Mouse (Mus musculus): ENCODE results near the gene Tbx19.

Tbx19 gene

DNA sequence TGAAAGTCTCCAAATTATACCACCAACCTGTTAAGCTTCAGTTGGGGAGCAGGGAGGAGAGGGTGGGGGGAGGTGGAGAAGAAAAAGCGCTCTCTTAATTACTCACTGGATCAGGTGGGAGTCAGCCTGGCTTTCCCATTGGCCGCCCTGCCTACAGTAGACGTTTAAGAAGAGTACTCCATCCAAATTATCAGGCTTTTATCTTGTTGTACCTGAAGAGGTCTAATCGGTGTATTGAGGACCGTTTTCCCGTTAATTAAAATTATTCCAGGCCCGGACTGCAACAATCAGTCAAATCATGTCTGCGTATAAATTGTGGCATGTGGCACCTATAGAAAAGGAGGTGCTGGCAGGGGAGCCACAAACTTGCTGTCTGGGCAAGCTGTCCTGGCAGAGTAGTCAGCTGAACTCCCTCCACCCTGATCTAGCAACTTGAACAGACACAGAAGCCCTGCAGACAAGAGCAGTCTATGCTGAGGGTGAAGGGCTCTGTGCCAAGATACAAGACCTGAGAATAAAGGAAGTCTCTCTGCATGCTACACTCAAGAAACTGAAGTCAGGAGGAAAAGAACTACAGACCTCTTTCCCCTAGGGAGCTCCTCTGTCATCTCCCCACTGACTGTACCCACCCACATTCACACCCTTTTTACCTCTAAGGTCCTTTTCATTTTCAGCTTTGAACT, at the start of gene Tbx19:
Tbx19 (minus strand) TSS at position 51 of the 683 bp plus-strand sequence.
- no peak for DNase-seq (ENCODE audit: low read depth, low spot score)

DNA sequence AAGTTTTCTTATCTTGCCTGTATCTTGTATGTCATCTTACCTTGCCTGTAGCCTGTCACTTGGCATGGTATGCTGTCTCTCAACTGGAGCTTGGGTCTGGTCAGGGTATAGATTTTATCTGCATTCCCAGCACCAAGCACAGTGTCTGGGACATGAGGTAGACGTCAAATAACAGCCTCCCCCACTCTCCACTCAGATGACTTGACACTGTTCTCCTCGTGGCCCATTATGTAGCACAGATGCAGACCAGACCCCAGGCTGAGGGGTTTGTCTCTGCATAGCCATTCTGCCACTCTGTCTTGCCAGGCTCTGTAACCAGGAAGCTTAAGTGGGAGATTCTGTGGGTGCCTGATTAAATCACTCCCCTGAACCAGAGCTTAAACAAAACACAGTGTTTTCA, 45.0 kb upstream of the Tbx19 start:
- DNase-seq (ENCODE audit: low read depth, low spot score) = no peak

DNA sequence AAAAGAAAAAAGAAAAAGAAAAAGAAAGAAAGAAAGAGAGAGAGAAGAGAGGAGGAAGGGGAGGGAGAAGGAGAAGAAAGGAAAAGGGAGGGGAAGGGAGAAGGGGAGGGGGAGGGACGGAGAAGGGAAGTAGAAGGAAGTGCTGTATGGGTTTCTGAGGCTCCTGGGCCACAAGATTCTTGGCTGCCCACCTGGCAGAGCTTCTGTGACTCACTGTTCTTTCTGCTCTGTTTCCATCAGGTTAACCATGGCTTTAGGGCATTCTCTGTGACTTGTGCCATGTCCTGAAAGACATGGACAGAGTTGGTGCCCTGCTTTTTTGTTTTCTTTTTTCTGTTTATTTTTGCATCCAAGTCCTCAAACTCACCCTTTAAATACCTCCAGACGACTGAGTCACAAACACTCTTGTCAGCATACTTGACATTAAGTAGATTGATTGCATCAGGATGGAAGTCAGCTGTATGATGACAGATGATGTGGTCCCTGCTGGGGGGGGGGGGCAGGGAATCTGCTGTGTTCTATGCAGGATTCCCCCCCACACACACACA, 43.0 kb upstream of the Tbx19 start:
- DNase-seq (ENCODE audit: low read depth, low spot score) = no peak

DNA sequence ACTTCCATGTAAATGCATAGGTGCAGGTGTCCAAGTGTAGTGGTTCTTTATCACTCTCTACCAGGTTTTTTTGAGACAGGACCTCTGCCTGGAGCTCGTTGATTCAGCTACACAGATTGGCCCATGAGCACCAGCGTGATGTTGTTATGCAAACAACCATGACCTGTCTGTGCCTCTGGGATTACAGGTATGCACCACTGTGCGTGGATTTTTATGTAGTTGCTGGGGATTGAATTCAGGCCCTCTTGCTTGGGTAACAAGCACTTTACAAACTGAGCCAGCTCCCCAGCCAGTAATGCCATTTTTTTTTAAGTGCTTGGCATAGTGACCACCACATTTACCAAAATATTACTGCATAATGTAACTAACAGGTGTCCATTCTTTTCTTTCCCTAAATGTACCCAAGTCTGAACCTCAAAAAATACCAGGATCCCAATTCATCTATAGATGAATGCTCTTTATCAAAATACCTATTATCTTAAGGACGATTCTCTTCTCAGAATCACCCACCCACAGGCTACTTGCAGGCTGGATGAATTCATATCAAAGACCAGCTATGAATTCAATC, 41.0 kb upstream of the Tbx19 start:
- DNase-seq (ENCODE audit: low read depth, low spot score) = no peak

DNA sequence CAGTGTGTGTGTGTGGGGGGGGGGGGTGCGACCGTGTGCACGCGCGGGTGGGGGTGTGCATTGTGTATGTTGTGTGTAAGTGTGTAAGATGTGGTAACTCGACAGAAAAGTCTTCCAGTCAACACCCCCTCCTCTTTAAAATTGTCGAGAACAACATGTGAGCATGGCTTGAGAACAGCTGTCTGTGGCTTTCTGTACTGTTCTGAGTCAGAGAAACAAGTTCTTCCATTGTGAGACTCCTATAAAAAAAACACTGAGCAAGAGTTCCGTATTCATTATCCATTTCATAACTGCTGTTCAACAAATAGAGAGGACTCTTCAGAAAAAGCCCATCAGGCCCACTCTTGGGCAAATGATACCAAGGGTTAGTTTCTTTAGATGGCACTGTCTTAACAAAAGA, 40.2 kb upstream of the Tbx19 start:
- no peak for DNase-seq (ENCODE audit: low read depth, low spot score)

DNA sequence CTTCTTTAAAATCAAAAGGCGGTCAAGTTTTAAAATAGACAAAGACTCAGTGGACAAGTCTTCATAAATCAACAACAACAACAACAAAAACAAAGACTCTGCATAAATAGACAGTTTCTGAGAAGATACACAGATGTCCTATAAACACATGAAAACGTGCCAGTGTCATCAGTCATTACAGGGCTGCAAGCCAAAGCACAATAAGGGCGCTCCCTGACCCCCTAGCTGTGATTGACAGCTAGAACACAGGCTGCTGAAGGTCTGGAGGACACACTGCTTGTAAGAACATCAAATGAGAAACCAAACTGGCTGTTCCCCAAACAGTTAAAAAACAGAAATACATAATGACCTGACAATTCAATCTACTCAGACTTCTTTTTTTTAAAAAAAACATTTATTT, 39.1 kb upstream of the Tbx19 start:
- DNase-seq (ENCODE audit: low read depth, low spot score) = no peak

DNA sequence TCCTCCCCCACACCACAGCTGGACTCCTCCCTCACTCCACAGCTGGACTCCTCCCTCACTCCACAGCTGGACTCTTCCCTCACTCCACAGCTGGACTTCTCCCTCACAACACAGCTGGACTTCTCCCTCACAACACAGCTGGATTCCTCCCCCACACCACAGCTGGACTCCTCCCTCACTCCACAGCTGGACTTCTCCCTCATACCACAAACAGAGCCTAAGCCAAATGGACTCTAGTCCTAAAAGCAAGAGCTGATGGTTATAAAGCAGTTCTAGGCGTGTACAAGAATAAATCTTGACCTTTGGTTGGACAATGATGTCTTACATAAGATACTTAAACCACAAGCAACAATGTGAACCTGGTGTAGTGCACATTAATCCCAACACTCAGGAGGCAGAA, 38.4 kb upstream of the Tbx19 start:
- no peak for DNase-seq (ENCODE audit: low read depth, low spot score)

DNA sequence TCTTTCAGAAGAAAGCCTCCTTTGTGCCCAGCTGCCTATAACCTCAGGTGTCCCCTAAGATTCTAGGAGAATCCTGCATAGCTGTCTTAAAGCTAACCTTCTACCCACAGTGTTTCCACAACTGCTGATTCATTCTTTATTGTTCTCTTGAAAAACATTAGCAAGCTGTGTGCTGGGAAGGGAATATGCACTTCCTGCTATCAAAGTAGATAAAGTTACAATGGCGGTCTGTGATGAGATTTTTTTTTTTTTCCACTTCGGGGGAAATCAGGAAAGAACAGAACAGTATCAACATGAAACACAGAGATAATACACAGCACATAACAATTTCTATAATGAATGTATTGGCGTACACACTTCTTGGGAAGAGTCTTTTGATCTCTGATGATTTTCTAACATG, 37.3 kb upstream of the Tbx19 start:
- DNase-seq (ENCODE audit: low read depth, low spot score) = no peak

DNA sequence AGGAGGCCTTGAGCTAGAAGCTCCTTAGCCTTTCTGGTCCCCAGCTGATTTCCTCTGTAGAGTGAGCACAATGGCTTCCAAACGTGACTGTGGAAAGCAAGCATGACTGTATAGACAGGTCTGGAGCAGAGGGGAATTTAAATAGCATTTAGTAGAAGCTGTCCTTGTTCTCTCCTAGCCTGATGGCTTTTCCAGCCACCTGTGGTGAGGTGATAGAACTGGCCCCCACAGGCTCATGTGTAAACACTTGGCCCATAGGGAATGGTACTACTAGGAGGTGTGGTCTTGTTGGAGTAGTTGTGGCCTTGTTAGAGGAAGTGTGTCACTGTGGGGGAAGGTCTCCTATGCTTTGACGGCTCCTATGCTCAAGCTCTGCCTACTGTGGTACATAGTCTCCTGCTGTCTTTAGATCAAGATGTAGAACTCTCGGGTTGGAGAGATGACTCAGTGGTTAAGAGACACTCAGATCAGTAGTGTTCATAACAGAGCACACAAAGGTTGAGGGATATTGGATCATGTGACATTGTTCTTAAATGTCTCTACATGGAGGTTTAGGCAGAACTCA, 34.9 kb upstream of the Tbx19 start:
- DNase-seq (ENCODE audit: low read depth, low spot score) = no peak

DNA sequence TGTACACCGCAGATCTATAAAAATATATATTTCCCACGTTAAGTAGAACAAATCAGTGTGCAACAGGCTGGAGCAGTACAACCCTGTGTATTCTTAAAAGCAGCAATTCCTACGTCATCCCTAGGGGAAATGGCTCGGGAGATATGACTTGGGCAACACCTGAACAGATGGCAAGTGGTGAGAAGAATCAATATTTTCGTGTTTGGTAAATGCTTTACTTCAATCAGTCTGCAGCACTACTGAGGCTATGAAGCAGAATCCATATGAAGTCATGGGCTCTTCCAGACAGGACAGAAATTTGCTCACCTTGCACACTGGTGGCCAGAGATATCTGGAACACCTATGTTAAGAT, 34.1 kb upstream of the Tbx19 start:
- no peak for DNase-seq (ENCODE audit: low read depth, low spot score)

DNA sequence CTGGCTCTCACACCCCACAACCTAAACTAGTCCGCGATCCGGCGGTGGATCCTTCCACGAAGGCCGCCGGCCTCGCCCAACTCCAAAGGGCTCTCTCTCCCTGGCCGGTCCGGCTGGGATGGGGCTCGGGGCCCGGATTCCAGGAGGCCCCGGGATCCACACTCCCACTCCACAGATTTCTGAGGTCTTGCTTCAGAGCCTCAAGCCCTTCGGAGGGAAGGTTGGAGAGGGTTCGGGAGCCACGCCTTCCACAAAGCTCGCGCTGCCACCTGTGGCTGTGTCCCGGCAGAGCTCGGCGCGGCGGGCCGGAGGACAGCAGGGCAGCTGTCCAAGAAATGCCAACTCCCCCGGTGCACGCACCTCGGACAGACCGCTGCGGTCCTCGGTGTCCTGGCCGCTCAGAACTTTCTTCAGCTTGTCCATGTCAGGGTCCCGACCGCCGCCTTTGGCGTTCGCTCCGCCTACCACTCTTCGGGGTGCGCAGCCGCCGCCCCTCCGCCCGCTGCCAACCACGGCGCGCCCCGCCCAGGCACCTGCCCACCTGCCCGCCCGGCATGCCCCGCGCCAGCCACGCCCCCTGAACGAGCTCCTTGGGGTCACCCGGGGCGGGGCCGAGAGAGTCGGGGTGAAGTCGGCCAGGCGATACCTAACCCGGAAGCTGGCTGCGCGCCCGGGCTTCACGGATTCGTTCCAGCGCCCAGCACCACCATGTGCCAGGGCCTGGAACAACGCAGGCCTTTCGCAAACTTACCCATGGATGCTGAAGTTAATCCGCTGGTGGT, 33.5 kb upstream of the Tbx19 start, which contains the start of gene Sft2d2:
Sft2d2 (minus strand) TSS at position 559 of the 782 bp plus-strand sequence.
- DNase-seq (ENCODE audit: low read depth, low spot score) = peak; percentile 65

DNA sequence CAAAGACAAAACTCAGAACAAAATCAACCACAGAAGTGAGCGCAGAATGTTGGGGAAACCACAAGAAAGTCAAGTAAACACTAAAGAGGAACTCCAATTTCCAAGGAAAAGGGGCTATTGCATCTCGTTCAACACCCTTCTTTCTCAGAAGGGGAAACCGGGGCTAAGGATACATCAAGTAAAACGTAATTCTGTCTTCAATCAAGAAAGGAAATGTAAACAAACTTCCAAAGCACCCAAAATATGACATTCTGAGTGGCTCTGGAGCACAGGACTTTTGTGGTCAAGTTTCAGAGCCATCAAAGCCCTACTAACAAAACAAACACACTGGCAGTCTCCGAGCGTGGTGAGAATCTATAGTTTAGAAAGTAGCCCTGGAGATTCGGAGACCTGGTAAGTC, 32.9 kb upstream of the Tbx19 start:
- no peak for DNase-seq (ENCODE audit: low read depth, low spot score)

DNA sequence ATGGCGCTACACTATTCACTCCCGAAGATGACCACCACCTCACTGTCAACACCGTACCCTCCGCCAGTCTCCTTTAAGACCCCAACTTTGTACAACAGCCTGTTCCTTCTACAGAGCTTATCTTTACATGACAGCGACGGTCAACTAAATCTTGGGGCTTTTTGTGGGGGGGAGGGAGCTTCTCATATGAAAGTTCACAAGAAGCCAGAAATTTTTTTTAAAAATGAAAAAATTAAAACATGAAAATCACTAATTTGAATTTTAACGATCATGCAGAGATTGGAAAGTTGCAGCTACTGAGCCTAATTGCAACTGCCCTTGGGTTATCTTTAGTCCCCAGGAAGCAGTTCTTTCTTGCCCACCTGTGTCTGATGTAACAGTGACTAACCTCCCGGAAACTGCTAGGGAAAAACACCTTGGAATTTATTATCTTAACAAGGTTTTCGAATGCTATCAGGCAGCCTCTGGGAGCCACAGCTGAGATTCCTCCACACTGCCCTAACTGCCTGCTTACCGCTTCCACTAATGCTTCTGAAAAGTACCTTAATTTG, 32.2 kb upstream of the Tbx19 start:
- no peak for DNase-seq (ENCODE audit: low read depth, low spot score)

DNA sequence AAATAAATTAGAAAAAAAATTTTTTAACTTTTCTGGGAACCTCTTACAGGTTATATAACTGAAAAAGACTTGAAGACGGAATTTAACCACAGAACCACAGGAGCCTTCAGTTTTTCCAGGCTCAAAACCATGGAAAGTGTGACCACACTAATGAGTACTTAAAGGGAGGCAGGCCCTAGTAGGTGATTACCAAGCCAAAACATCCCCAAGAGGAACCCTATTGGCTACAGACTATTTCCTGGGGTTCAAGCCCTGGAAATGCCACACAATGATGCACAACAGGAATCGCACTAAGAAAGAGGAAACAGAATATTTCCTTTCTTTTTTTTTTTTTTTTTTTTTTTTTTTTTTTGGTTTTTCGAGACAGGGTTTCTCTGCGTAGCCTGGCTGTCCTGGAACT, 31.5 kb upstream of the Tbx19 start:
- DNase-seq (ENCODE audit: low read depth, low spot score) = no peak

DNA sequence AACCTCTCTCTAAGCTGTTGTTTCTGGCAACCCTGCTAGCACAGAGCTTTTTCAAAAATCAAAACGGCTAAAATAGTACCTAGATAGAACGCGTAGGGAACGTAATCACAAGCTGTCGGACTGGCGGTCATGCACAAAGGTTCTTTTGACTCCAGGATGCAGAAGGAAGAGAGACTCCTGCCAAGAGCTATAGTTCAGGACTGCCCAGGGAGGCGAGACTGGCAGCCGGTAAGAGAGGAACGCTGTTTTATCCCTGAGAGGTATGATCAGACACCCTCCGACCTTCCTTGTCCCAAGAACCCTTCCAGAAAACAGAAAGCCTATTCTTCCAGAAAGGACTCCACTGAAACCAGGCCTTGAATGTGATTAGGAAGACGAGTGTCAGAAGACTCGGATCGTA, 31.0 kb upstream of the Tbx19 start:
- no peak for DNase-seq (ENCODE audit: low read depth, low spot score)

DNA sequence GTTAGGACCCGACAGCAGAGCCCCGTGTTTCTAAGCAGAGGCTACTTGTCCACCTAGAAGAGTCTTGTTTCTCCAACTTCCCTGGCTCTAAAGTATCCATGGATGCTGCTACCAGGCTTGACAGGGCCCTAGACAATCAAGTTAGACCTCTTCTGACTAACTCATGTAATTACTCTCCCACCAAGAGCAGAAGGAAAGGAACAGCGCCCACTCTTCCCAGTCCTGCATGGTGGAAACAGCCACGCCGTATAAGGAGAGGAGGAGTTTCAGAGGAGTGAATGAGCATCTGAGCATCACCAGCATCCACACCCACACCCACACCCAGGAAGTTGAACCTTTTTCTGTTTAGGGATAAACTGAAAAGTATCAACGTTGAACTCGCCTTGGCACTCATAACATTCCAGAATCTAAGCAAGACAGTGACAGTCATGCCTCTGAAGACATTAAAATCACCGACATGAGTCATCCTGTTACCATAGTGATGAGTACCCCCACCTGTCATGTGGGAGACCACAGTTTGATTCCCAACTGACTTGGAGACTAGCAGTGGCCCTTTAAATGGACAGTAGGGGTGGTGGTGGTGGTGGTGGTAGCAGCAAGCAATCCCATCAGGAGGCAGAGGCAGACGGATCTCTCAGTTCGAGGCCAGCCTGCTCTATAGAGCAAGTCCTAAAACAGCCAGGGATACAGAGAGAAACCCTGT, 30.1 kb upstream of the Tbx19 start:
- DNase-seq (ENCODE audit: low read depth, low spot score) = no peak

DNA sequence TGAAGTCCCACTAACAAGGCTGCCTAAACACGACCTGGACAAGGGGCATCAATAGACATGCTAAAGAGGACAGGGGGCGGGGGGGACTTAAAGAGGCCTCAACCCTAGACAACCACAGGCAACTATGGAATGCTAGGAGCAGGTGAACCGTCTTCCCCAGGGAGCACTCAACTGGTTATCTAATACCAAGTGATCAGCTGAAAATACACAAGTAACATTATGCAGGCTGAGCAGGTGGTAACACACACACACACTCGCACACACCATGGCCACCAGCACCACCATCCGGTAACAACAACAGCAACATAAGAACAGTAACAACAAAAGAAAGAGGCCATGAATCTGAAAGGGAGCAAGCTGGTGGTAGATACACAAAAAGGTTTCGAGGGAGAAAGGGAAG, 29.5 kb upstream of the Tbx19 start:
- DNase-seq (ENCODE audit: low read depth, low spot score) = no peak

DNA sequence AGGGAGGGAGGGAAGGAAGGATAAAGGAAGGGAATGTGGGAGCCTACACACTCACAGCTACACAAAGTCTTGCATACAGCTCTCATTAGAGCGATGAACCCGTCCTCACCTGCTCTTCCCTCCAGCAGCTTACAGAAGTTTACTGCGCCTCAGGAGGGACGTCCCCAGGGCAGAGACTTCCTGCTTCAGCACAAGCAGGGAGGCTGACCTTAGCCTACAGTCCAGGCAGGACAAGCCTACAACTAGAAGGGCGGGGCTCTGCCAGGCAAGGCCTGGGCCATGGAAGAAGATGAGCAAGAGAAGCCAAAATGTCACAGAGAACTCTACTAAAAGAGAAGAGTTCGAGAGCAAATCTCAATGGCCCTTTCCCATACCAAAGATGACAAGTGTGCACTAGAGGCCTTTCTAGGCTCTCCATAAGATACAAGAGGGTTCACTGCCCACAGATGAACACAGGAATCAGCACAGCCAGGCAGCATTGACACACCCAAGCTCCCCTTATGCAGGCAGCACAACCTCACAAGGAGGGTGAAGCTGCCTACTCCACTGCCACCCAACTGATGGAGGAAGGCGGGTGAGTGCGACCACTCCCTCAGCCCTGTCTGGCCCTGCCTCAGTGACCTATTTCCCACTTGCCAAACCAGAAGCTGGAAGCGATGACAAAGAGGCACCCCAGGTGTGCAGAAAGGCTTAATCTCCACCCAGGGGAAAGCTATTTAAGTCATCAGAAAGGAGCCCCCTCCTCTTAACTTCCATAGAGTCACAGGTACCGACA, 28.4 kb upstream of the Tbx19 start:
- no peak for DNase-seq (ENCODE audit: low read depth, low spot score)

DNA sequence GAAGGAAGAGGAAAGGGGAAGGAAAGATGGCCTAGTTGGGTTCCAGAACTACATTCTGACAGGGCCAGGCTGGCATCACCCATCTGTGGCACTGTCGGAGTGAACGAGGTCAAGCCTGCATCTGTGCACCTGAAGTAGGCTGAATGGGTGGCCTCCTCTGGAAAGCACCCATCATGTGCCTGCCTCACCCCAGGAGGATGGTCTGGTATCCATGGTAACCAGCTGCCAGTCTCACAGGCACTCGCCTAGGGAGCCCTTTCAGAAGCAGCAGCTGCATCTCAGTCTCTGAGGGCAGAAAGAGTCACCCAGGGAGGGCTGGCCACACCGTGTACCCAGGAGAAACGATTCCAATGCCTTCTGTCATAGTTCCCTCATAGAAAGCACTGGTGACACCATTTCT, 26.8 kb upstream of the Tbx19 start:
- no peak for DNase-seq (ENCODE audit: low read depth, low spot score)

DNA sequence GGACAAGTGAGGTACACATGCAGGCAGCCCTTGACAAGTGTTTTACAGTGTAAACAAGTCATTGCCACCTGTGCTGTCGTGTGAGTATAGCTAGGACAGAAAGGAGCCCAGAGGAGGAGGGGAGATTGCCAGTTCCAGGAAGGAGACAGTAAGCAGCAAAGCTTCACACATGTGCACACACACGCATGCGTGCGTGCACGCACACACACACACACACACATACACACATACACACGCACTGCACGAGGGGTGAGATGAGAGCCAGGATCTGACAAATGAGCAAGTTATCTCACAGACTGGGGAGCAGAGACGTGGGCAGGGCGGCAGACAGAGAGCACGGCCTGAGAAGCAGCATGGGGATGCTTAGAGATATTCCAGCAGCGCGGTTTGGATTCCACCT, 25.9 kb upstream of the Tbx19 start:
- no peak for DNase-seq (ENCODE audit: low read depth, low spot score)

DNA sequence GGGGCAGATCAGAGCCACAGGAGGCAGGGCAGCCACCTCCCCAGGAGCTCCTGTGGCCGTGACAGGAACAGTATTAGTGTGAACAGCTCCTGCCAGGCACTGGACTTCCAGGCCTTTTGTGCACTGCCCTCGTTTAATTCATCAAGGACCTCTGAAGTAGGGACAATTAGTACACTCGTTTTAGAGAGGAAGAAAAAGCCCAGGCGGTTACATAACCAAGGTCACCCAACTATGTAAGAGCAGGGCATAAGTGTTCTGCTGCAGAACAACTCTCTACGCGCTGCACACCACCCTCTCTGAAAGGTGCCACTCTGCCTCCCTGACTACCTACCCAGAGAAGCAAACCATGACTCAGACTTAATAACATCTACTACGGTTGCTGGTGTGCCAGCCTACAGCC, 24.5 kb upstream of the Tbx19 start:
- no peak for DNase-seq (ENCODE audit: low read depth, low spot score)
